In the genomic region with DNA sequence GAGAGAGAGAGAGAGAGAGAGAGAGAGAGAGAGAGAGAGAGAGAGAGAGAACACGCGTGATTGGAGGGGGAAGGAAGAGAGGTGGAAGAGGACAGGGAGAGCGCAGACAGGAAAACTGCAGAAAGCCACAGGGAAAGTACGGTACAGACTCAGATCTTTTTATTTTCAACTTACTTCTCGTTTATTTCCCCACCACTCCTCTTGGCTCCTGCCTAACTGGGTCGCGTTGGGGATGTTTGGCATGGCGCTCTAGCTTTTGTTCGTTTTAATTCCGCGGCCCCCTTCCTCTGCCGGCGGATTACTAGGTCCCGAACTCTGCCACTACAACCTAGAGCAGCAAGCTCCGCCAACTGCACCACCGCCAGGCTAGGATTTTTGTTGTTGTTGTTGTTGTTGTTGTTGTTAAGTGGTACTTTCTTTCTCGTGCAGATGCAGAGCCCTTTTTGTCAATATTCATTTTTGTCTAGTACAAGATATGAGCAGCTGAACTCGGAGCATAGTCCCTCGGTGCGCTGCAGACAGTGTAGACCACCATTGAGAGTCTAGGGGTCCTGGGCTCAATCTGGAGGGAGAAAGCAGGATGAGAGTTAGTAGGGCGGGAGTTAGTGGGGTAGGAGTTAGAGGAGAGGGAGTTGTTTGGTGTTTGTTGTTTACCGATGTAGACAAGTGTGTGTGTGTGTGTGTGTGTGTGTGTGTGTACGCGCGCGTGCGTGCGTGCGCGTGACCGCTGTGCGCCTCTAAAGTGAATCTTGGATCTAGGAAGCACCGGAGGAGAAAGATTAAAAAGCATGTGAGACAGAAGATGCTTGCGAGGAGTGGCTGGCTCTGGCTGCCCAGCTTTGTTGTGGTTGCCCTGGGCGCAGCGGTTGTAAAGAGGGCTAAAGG, we compare ENCODE assay signal across 8 mouse cellular contexts. TPM values are rescaled to one million over a fixed set of nuclear protein-coding genes. Genes with fewer than 3 reads are reported as not detected.
DNase-seq lines count a peak whose midpoint lies in the region; ATAC-seq and TF ChIP-seq lines count a peak whose summit lies in the region.

No protein-coding gene starts in this region.

- 2% methylated on average over 34 of the region's 36 CpGs for WGBS in kidney, adult 2 months
- WGBS in forebrain, embryonic 14.5 days: under 1% methylated on average over 36 of the region's 36 CpGs
- WGBS in kidney, embryonic 16.5 days: under 1% methylated on average over 34 of the region's 36 CpGs
- under 1% methylated on average over 35 of the region's 36 CpGs for WGBS in macrophage (ENCODE audit: missing documents)

- CTCF ChIA-PET in Patski (lab: Charles Lee): interaction anchor here (1.2 to 1.3 kb wide), 2 partner anchors 14 to 38 kb away, joined by 3 to 4 read pairs; no protein-coding TSS in a partner anchor

- in situ Hi-C loops in Patski (cut with MboI; ENCODE audit: low pct_unique_long_range_greater_than_20kb): loop anchor here (10.0 to 25.0 kb wide), 3 partner anchors 211 to 1071 kb away; no protein-coding TSS in a partner anchor

- no peaks in the 10 kb centered on the region for H3K79me2 ChIP-seq in macrophage (ENCODE audit: inconsistent target)

- no peak for TF ChIP-seq CTCF in kidney, adult 2 months (conservative IDR thresholded peaks at IDR 0.05; ENCODE audit: insufficient read depth, insufficient read length, low read depth, low read length)
- TF ChIP-seq CTCF in Patski (IDR thresholded peaks at IDR 0.05): no peak

- peak overlapping the region; percentile 81 for H3K4me2 ChIP-seq in forebrain, embryonic 14.5 days (ENCODE audit: low read length)
- peak overlapping the region; percentile 78 for H3K4me2 ChIP-seq in kidney, embryonic 16.5 days (replicated peaks; ENCODE audit: low read depth, low read length)

- DNase-seq in kidney, adult 2 months: no peak
- no peak for DNase-seq in kidney, adult 11 months
- no peak for DNase-seq in Patski (ENCODE audit: low read depth, low spot score)
- DNase-seq in forebrain, embryonic 14.5 days (ENCODE audit: low spot score): peak; percentile 73
- no peak for DNase-seq in natural killer cell, adult 2 months (ENCODE audit: low spot score in 2 of 2)
- DNase-seq in gastrocnemius, postnatal 25 days: no peak

- POLR2A ChIA-PET in Patski (lab: Charles Lee): interaction anchor here (0.7 to 2.7 kb wide), 4 partner anchors 13 to 86 kb away, joined by 3 to 6 read pairs (median 4); no protein-coding TSS in a partner anchor

- H3K4me3 ChIP-seq in kidney, adult 2 months (ENCODE audit: insufficient read depth, low read depth, low read length): peak overlapping the region; percentile 62
- H3K4me3 ChIP-seq in forebrain, embryonic 14.5 days (ENCODE audit: low read depth, low read length): peak overlapping the region; percentile 70
- H3K4me3 ChIP-seq in kidney, embryonic 16.5 days (ENCODE audit: low read length): peak overlapping the region; percentile 83
- H3K4me3 ChIP-seq in macrophage (ENCODE audit: inconsistent target): peak overlapping the region; percentile 8; the same call in 1 of the 2 replicates

- no peaks in the 10 kb centered on the region for H3K9me3 ChIP-seq in forebrain, embryonic 14.5 days (replicated peaks; ENCODE audit: control insufficient read depth, low read length)
- no peaks in the 10 kb centered on the region for H3K9me3 ChIP-seq in kidney, embryonic 16.5 days (ENCODE audit: low read length)

- H3K4me1 ChIP-seq in kidney, adult 2 months (ENCODE audit: control insufficient read depth, insufficient read depth, low read length): no peaks in the 10 kb centered on the region
- no peaks in the 10 kb centered on the region for H3K4me1 ChIP-seq in forebrain, embryonic 14.5 days (ENCODE audit: control insufficient read depth, insufficient read depth, low read length)
- H3K4me1 ChIP-seq in kidney, embryonic 16.5 days (ENCODE audit: insufficient read depth, low read length): 0 out of 2 replicates have a peak, but pooled peaks cover 3% of the 10 kb centered on the region

- H3K36me3 ChIP-seq in kidney, adult 2 months (ENCODE audit: control insufficient read depth, insufficient read depth, low read length): no peaks in the 10 kb centered on the region
- peaks cover 5% of the 10 kb centered on the region; the same call in 1 of the 2 replicates for H3K36me3 ChIP-seq in forebrain, embryonic 14.5 days (ENCODE audit: control insufficient read depth, insufficient read depth, low read length)
- no peaks in the 10 kb centered on the region for H3K36me3 ChIP-seq in kidney, embryonic 16.5 days (ENCODE audit: insufficient read depth, low read length)
- H3K36me3 ChIP-seq in macrophage (ENCODE audit: inconsistent target): no peaks in the 10 kb centered on the region

- peak overlapping the region; percentile 99 for H3K9ac ChIP-seq in forebrain, embryonic 14.5 days (ENCODE audit: low read length)
- peak overlapping the region; percentile 91 for H3K9ac ChIP-seq in kidney, embryonic 16.5 days (replicated peaks; ENCODE audit: low read length)

- no peak for TF ChIP-seq POLR2A in kidney, adult 2 months (IDR thresholded peaks at IDR 0.05; ENCODE audit: low read depth, low read length)

- peak overlapping the region; percentile 91 for H3K27ac ChIP-seq in kidney, adult 2 months (ENCODE audit: insufficient read depth, low read depth, low read length)
- H3K27ac ChIP-seq in forebrain, embryonic 14.5 days (ENCODE audit: low read depth, low read length): peak overlapping the region; percentile 99
- peak overlapping the region; percentile 99 for H3K27ac ChIP-seq in kidney, embryonic 16.5 days (ENCODE audit: low read length)
- no peak overlapping the region for H3K27ac ChIP-seq in macrophage

- peak; percentile 10 for ATAC-seq in Patski
- ATAC-seq in forebrain, embryonic 14.5 days: peak; percentile 21
- peak; percentile 8 for ATAC-seq in kidney, embryonic 16.5 days (ENCODE audit: low FRiP score, low TSS enrichment)

- H3K27me3 ChIP-seq in kidney, adult 2 months (replicated peaks; ENCODE audit: control insufficient read depth, insufficient read depth, low read length): peaks cover 7% of the 10 kb centered on the region; the same call in 1 of the 2 replicates
- H3K27me3 ChIP-seq in Patski: no peaks in the 10 kb centered on the region
- H3K27me3 ChIP-seq in forebrain, embryonic 14.5 days (replicated peaks; ENCODE audit: control insufficient read depth, insufficient read depth, low read length): no peaks in the 10 kb centered on the region
- H3K27me3 ChIP-seq in kidney, embryonic 16.5 days (ENCODE audit: insufficient read depth, low read length): no peaks in the 10 kb centered on the region

RNA-seq across cellular contexts. Expression of a gene that starts 0.7 kb away (rescaled TPM):
- polyA plus RNA-seq in kidney, adult 2 months (2012; rRNA removed): 28.5 and 32.2 TPM in 2 replicates
- polyA plus RNA-seq in Patski (2021) (52.9 TPM), macrophage (2018) (not detected in 3 replicates)
- 99.1 and 114 TPM in 2 replicates for polyA plus RNA-seq in forebrain, embryonic 14.5 days (2014; fragmentation: Nextera tagmentation; extraction: Ambion mirVana)
- 72.6 and 90.3 TPM in 2 replicates for polyA plus RNA-seq in kidney, embryonic 16.5 days (2015; fragmentation: Nextera tagmentation; extraction: Ambion mirVana)
- 1 to 10 TPM in 1 of 26 experiments, under 1 TPM in 1, not detected in 24; 0.49 to 5.0 TPM for total RNA-seq in macrophage (2018; cell fraction: chromatin; rRNA removed)
- total RNA-seq in macrophage (2018; cell fraction: cytosol; rRNA removed): not detected
- under 1 TPM in 1 of 26 experiments, not detected in 25; 0.79 TPM for total RNA-seq in macrophage (2018; cell fraction: nucleus; rRNA removed)
- 1 to 10 TPM; 1.5 to 2.0 TPM for total RNA-seq in gastrocnemius, postnatal 25 days (2021)

Comparison
In these comparisons a context has a peak if more than half of its experiments do, and no peak if none do; other contexts are left out.
1. H3K4me3 ChIP-seq: peak in every context shown above with its lines; median percentile 83 in kidney, embryonic 16.5 days; 70 in forebrain, embryonic 14.5 days; 62 in kidney, adult 2 months; 8 in macrophage.
2. RNA of a gene that starts 0.7 kb away (polyA plus RNA-seq): 99.1 to 114 TPM in forebrain, embryonic 14.5 days, 72.6 to 90.3 TPM in kidney, embryonic 16.5 days, 52.9 TPM in Patski (single experiment) and 28.5 to 32.2 TPM in kidney, adult 2 months; not detected in macrophage; every median in the first group is over 10 times any median in the second.
3. Peak in every context shown above with its lines, with median percentiles within 50 percentile points of each other: ATAC-seq.